Mouse (Mus musculus): ENCODE data around the gene Idi2.
"Not testable (repeated sequence)": the region's sequence is repeated elsewhere in the genome, so short reads cannot be mapped to it uniquely, and the experiment has no call there.

- TF ChIP-seq GATA1, TAL1 (IDR thresholded peaks at IDR 0.05; ENCODE audit: low read length): not testable (repeated sequence)
These were observed at the start of gene Idi2 for GRCm38 (mm10) chr13:8952563-8952962.

Data from erythroblast, embryonic 14.5 days (primary cell).